Mouse (Mus musculus) spleen, postnatal 36 days (tissue): ENCODE results near the gene Cdkl3.
"Not testable (repeated sequence)": the region's sequence is repeated elsewhere in the genome, so short reads cannot be mapped to it uniquely, and the experiment has no call there.

Source experiments
- DNase-seq, 2 experiments: peaks; one replicate each; pipeline ENCODE4 v3.0.0; 2022; ENCODE audit warnings: low spot score in 2 of 2, mixed read lengths in 1 of 2

Gene Cdkl3

GRCm38 (mm10) chr11:52077939-52078338 lies 73.9 kb downstream of the Cdkl3 start:
- no peak for DNase-seq

- no peak for DNase-seq
Measured at GRCm38 (mm10) chr11:52079978-52080377, 76.0 kb downstream of the Cdkl3 start.

GRCm38 (mm10) chr11:52080656-52081055 lies 76.6 kb downstream of the Cdkl3 start:
- DNase-seq, result no peak

- DNase-seq, result no peak
Measured at GRCm38 (mm10) chr11:52085857-52086203, 81.8 kb downstream of the Cdkl3 start.

GRCm38 (mm10) chr11:52086204-52086864 lies 82.3 kb downstream of the Cdkl3 start:
- no peak for DNase-seq

- no peak for DNase-seq
Measured at GRCm38 (mm10) chr11:52089291-52089690, 85.3 kb downstream of the Cdkl3 start.

- DNase-seq, result no peak
Measured at GRCm38 (mm10) chr11:52091261-52091660, 87.2 kb downstream of the Cdkl3 start.

- DNase-seq, result no peak
Measured at GRCm38 (mm10) chr11:52094568-52094967, 90.5 kb downstream of the Cdkl3 start.

- DNase-seq, result peak in 1 of 2 experiments; percentile 30
Measured at GRCm38 (mm10) chr11:52097016-52097415, 93.0 kb downstream of the Cdkl3 start.

- no peak for DNase-seq
Measured at GRCm38 (mm10) chr11:52097596-52097995, 93.6 kb downstream of the Cdkl3 start.

- peak; percentile 99 for DNase-seq
Measured at GRCm38 (mm10) chr11:52098398-52098946, 94.5 kb downstream of the Cdkl3 start, which contains the start of gene Ppp2ca. Gene Ppp2ca, plus strand, starts transcription at chr11:52098681.

- DNase-seq, result peak; percentile 59 to 65
Measured at GRCm38 (mm10) chr11:52099031-52099761, 95.2 kb downstream of the Cdkl3 start.

GRCm38 (mm10) chr11:52099771-52100219 lies 95.8 kb downstream of the Cdkl3 start:
- DNase-seq, result no peak

- no peak for DNase-seq
Measured at GRCm38 (mm10) chr11:52102977-52103376, 99.0 kb downstream of the Cdkl3 start.

GRCm38 (mm10) chr11:52105503-52105902 lies 101.5 kb downstream of the Cdkl3 start:
- no peak for DNase-seq

GRCm38 (mm10) chr11:52106037-52106436 lies 102.0 kb downstream of the Cdkl3 start:
- DNase-seq, result no peak

- no peak for DNase-seq
Measured at GRCm38 (mm10) chr11:52106438-52106837, 102.4 kb downstream of the Cdkl3 start.

GRCm38 (mm10) chr11:52108796-52109195 lies 104.8 kb downstream of the Cdkl3 start:
- no peak for DNase-seq

GRCm38 (mm10) chr11:52109421-52109820 lies 105.4 kb downstream of the Cdkl3 start:
- DNase-seq, result no peak

GRCm38 (mm10) chr11:52115479-52115878 lies 111.5 kb downstream of the Cdkl3 start:
- DNase-seq, result no peak

GRCm38 (mm10) chr11:52116117-52116516 lies 112.1 kb downstream of the Cdkl3 start:
- DNase-seq, result not testable (repeated sequence)

GRCm38 (mm10) chr11:52117156-52117555 lies 113.1 kb downstream of the Cdkl3 start:
- DNase-seq, result no peak

GRCm38 (mm10) chr11:52120415-52120814 lies 116.4 kb downstream of the Cdkl3 start:
- not testable (repeated sequence) for DNase-seq
